Mouse (Mus musculus) spleen, adult 18-20 months (tissue): Measurements from ENCODE around the gene Aim2.
"Not testable (repeated sequence)": the region's sequence is repeated elsewhere in the genome, so short reads cannot be mapped to it uniquely, and the experiment has no call there.

Experiments used
- DNase-seq, 2 experiments: peaks; one replicate each; pipeline ENCODE4 v3.0.0; 2022; ENCODE audit warnings: mixed read lengths in 2 of 2

Aim2 gene

GRCm38 (mm10) chr1:173480399-173481181 lies 129.9 kb downstream of the Aim2 start:
- DNase-seq = not testable (repeated sequence)

- DNase-seq = not testable (repeated sequence)
These were observed 130.5 kb downstream of the Aim2 start for GRCm38 (mm10) chr1:173481182-173481574.

GRCm38 (mm10) chr1:173490812-173491480 lies 140.3 kb downstream of the Aim2 start, which contains the start of gene Ifi206:
TSS of gene Ifi206 (minus strand) at chr1:173491041.
- DNase-seq = peak in 1 of 2 experiments; percentile 29

- not testable (repeated sequence) for DNase-seq
These were observed 140.8 kb downstream of the Aim2 start for GRCm38 (mm10) chr1:173491483-173491882.

- DNase-seq = not testable (repeated sequence)
These were observed 159.9 kb downstream of the Aim2 start for GRCm38 (mm10) chr1:173510595-173510994.
